Mouse (Mus musculus) liver, postnatal 0 days (tissue): ENCODE data around the gene Wasl. TPM values are rescaled to one million over a fixed set of nuclear protein-coding genes. Genes with fewer than 3 reads are reported as not detected.

Source experiments
- ATAC-seq: fragments of 200-750 bp; cut with Nextera tagmentation; 2 replicates; pipeline ENCODE4 v1.8.0; 2017; ENCODE audit warnings: mild to moderate bottlenecking, moderate library complexity
- DNase-seq: peaks from one replicate; pipeline ENCODE4 v3.0.0-alpha.2; 2016
- H3K27ac ChIP-seq: fragments of 300-500 bp; sonication (generic); 2 replicates; pipeline ENCODE4 v1.5.1; 2014; ENCODE audit warnings: antibody characterized with exemption, moderate library complexity, mild to moderate bottlenecking, low read depth
- H3K27me3 ChIP-seq: fragments of 300-500 bp; sonication (generic); 2 replicates; pipeline ENCODE4 v1.6.1; 2014; ENCODE audit warnings: low read length, control low read depth, mixed read lengths; ENCODE audit not compliant: insufficient read depth
- H3K36me3 ChIP-seq: fragments of 300-500 bp; sonication (generic); replicated peaks from 2 replicates; pipeline ENCODE4 v1.6.1; 2014; ENCODE audit warnings: mild to moderate bottlenecking, control low read depth, low read length, moderate library complexity, mixed read lengths; ENCODE audit not compliant: insufficient read depth
- H3K4me1 ChIP-seq: fragments of 300-500 bp; sonication (generic); 2 replicates; pipeline ENCODE4 v1.6.1; 2014; ENCODE audit warnings: antibody characterized with exemption, mild to moderate bottlenecking, control low read depth; ENCODE audit not compliant: insufficient read depth
- H3K4me2 ChIP-seq: fragments of 300-500 bp; sonication (generic); 2 replicates; pipeline ENCODE4 v1.6.1; 2014; ENCODE audit warnings: low read depth, mild to moderate bottlenecking, low read length, moderate library complexity, mixed read lengths
- H3K4me3 ChIP-seq: fragments of 300-500 bp; sonication (generic); 2 replicates; pipeline ENCODE4 v1.5.1; 2014; ENCODE audit warnings: low read depth, low read length
- H3K9ac ChIP-seq: fragments of 300-500 bp; sonication (generic); replicated peaks from 2 replicates; pipeline ENCODE4 v1.6.1; 2014; ENCODE audit warnings: mild to moderate bottlenecking, moderate library complexity
- H3K9me3 ChIP-seq: fragments of 300-500 bp; sonication (generic); 2 replicates; pipeline ENCODE4 v1.6.1; 2016; ENCODE audit warnings: mild to moderate bottlenecking, control low read depth, low read length, mixed read lengths
- CTCF ChIP-seq: sonication (generic); IDR thresholded peaks from 2 replicates; pipeline ENCODE4 v1.5.1; 2016; ENCODE audit warnings: antibody characterized with exemption, low read depth
- EP300 ChIP-seq: IDR thresholded peaks from 2 replicates; pipeline ENCODE4 v1.6.1; 2016; ENCODE audit warnings: antibody characterized with exemption, low read depth, mild to moderate bottlenecking
- WGBS: fragments of 180-500 bp; shearing (Covaris S2); extraction: QIAGEN DNeasy Blood & Tissue Kit; methylation state at CpG from one replicate; pipeline ENCODE4 v1.1.7; 2014; ENCODE audit not compliant: insufficient replicate concordance; 5-methylcytosine and 5-hydroxymethylcytosine counted together
- polyA plus RNA-seq: library from polyadenylated mRNA; unstranded; fragments of >200 nt; fragmentation: Nextera tagmentation; extraction: Ambion mirVana; gene quantifications from 2 replicates; pipeline ENCODE4 v1.2.1, GENCODE M21; 2015

Gene Wasl
- polyA plus RNA-seq, 1 experiment from 2014 or later = 44.2 TPM

DNA sequence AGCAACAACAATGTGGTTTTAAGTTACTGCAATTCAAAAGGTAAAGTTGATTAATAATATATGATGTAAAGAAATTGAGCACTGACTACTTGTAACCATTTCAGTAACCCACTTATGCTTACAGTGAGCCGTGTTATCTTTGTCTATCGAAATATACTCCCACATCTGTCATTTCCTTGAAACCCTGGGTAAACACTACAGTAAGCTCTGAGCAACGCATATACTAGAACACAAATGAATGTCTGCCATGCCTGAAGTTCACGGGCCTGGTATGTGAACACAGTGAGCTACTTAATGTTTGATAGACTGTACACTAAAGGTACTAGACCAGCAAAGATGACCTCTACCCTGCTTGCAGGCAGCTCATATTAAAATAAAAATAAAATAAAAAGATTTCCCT is 2.3 kb downstream of the Wasl start:
- WGBS = 21% methylated on average over 4 of the region's 4 CpGs
- peak overlapping the region; percentile 80 for H3K4me2 ChIP-seq
- TF ChIP-seq CTCF (no peak), EP300 (no peak)
- H3K27ac ChIP-seq = peak overlapping the region; percentile 77; the same call in 1 of the 2 replicates
- H3K27me3 ChIP-seq = no peaks in the 10 kb centered on the region
- DNase-seq (no peak), ATAC-seq (no peak)
- H3K36me3 ChIP-seq = no peaks in the 10 kb centered on the region
- H3K4me3 ChIP-seq = peak overlapping the region; percentile 98
- H3K4me1 ChIP-seq = peaks cover 10% of the 10 kb centered on the region
- no peaks in the 10 kb centered on the region for H3K9me3 ChIP-seq
- H3K9ac ChIP-seq = 0 out of 2 replicates have a peak overlapping the region, but pooled peaks have one; percentile 2

- peaks cover 11% of the 10 kb centered on the region for H3K4me1 ChIP-seq
- peak overlapping the region; percentile 77 for H3K27ac ChIP-seq
- H3K27me3 ChIP-seq = no peaks in the 10 kb centered on the region
Observed at GRCm38 (mm10) chr6:24661879-24662278, 2.9 kb downstream of the Wasl start.

DNA sequence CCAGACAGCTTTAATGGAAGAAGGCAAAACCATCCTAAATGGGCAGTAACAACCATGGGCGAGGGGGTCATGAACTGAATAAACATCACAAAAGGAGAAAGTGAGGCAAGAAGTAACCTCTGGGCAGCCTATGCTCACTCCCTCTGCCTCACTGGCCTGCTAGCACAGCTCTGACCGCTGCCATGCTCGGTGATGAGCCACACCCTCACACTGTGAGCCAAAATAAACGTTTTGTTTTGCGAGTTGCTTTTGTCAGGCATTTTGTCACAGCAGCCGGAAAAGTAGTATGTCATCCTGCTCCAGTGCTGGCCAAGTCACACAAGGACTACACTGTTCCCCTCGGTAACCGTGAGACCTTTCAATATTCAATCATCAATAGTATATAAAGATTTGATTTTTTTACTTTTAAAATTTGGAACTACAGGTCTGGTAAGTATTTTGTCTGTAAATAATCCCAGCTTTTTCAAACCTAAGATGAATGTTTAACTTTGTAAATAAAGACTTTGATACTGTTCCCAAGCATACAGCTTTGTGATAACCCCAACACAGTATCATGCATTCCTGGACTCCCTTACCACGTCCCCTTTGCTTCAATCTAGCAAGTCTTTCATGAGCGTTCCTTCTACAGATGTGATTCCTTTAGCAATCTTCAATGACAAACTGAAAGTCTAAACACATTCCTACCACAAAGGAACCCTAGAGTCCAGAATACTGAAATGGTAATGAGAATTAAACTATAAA is 7.0 kb downstream of the Wasl start:
- peak; percentile 48 for DNase-seq
- WGBS = 52% methylated on average over 10 of the region's 10 CpGs
- Histone ChIP-seq H3K9ac (no peak overlapping the region), H3K36me3 (no peaks in the 10 kb centered on the region; the same call in 1 of the 2 replicates), H3K9me3 (no peaks in the 10 kb centered on the region), H3K4me2 (peak overlapping the region; percentile 30), H3K4me3 (no peak overlapping the region), H3K27ac (peak overlapping the region; percentile 67), H3K4me1 (peaks cover 17% of the 10 kb centered on the region), H3K27me3 (no peaks in the 10 kb centered on the region)
- TF ChIP-seq CTCF (no peak), EP300 (no peak)
- ATAC-seq = peak; percentile 90

More at GRCm38 (mm10) chr6:24661879-24662278, 2.9 kb downstream of the Wasl start:
- H3K9ac ChIP-seq = no peak overlapping the region
- DNase-seq (no peak), ATAC-seq (no peak)
- 58% methylated on average over 4 of the region's 4 CpGs for WGBS
- H3K4me2 ChIP-seq = peak overlapping the region; percentile 80
- H3K36me3 ChIP-seq = no peaks in the 10 kb centered on the region
- peak overlapping the region; percentile 98; the same call in 1 of the 2 replicates for H3K4me3 ChIP-seq
- TF ChIP-seq CTCF (no peak), EP300 (no peak)
- no peaks in the 10 kb centered on the region for H3K9me3 ChIP-seq

DNA sequence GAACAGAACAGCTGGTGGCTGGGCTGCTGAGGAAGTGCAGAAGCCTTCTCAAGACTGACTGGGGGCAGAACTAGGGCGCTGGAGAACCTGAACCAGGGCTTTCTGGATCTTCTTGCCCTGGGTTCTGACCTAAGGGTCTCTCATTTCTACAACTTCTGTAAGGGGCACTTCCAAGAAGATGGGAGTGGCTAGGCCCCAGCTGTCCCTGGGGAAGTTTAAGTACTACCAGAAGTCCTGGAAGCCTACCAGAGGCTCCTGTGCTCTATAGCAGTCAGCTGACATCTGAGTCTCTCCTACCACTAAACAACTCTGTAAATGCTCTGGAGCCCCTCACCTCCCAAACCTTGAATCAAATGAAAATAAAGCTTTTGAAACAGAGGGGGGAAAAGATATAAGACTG is 8.7 kb downstream of the Wasl start:
- 84% methylated on average over 1 of the region's 1 CpGs for WGBS
- H3K9me3 ChIP-seq = no peaks in the 10 kb centered on the region
- H3K27ac ChIP-seq = no peak overlapping the region
- H3K4me2 ChIP-seq = no peak overlapping the region
- H3K4me1 ChIP-seq = peaks cover 12% of the 10 kb centered on the region
- no peak overlapping the region for H3K9ac ChIP-seq
- TF ChIP-seq CTCF (no peak), EP300 (no peak)
- no peaks in the 10 kb centered on the region for H3K27me3 ChIP-seq
- ATAC-seq (no peak), DNase-seq (no peak)
- H3K36me3 ChIP-seq = no peaks in the 10 kb centered on the region; the same call in 1 of the 2 replicates
- no peak overlapping the region for H3K4me3 ChIP-seq

- 69% methylated on average over 7 of the region's 7 CpGs for WGBS
- no peak for TF ChIP-seq CTCF
- TF ChIP-seq EP300 = no peak
Observed at GRCm38 (mm10) chr6:24651538-24651937, 13.3 kb downstream of the Wasl start.

DNA sequence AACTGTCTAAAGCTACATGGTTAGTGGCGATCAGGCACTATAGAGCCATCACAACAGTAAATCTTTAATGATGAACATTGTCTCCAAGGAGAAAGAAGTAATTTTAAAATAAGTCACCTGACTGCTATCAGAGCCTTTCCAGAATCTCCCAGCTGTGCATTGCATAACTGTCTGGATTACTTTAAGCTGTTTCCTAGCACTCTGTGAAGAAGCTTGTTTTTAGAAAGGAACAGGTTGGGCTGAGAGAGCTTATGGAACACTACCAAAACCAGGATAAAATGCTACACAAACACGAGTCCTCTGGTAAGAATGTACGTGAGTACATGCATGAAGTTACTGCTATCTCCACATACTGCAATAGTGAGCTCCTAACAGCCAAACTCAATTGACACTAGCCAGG is 14.1 kb downstream of the Wasl start:
- DNase-seq (no peak), ATAC-seq (no peak)
- no peak overlapping the region for H3K27ac ChIP-seq
- WGBS = 80% methylated on average over 3 of the region's 3 CpGs
- H3K4me1 ChIP-seq = peaks cover 17% of the 10 kb centered on the region
- no peak overlapping the region for H3K4me3 ChIP-seq
- no peaks in the 10 kb centered on the region for H3K27me3 ChIP-seq
- TF ChIP-seq EP300 = no peak
- TF ChIP-seq CTCF = no peak
- H3K4me2 ChIP-seq = no peak overlapping the region
- H3K9ac ChIP-seq = no peak overlapping the region
- H3K9me3 ChIP-seq = no peaks in the 10 kb centered on the region
- H3K36me3 ChIP-seq = no peaks in the 10 kb centered on the region

More at GRCm38 (mm10) chr6:24651538-24651937, 13.3 kb downstream of the Wasl start:
- Histone ChIP-seq H3K4me3 (no peak overlapping the region), H3K4me1 (peaks cover 22% of the 10 kb centered on the region), H3K27me3 (no peaks in the 10 kb centered on the region), H3K9me3 (no peaks in the 10 kb centered on the region), H3K9ac (no peak overlapping the region), H3K27ac (no peak overlapping the region), H3K36me3 (no peaks in the 10 kb centered on the region; the same call in 1 of the 2 replicates), H3K4me2 (no peak overlapping the region)
- no peak for ATAC-seq
- no peak for DNase-seq
